In the genomic region with DNA sequence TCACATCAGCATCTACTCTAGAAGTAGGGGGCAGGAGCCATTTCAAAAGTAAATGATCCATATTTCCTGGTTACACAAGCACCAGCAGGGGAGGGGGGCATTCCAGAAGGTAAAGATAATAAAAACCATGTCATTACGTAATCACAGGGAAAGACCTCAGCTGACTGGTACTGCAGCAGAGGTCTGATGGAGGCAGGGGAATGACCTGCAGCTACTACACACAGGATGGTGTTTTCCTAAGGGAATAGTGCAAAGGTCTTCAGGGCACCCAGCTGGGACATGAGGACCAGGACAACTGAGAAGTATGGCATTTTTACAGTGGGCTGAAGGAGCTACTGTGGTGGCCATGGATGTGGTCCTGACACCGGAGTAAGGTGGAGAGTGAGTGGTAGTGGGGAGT, we compare ENCODE assay signal across 24 mouse cellular contexts.
"Had no signal": no experiment of that assay in that cellular context is flagged by ENCODE, and none has a peak within 500 bp of the region (broad histone marks: within the 10 kb centered on the region; RNA-seq: fewer than 3 reads in every experiment).

No protein-coding gene starts in this region.

- H3K36me3 ChIP-seq: heart, embryonic 10.5 days; heart, embryonic 12.5 days; hindbrain, embryonic 10.5 days; hindbrain, embryonic 12.5 days; intestine, embryonic 15.5 days; limb, embryonic 10.5 days; limb, embryonic 12.5 days; liver, embryonic 13.5 days had no signal

- ATAC-seq: hindbrain, embryonic 16.5 days; inflammation-experienced regulatory T-cells, adult 6 months; intestine, embryonic 15.5 days; intestine, postnatal 0 days had no signal

- H3K4me1 ChIP-seq: heart, embryonic 10.5 days; heart, embryonic 12.5 days; hindbrain, embryonic 10.5 days; hindbrain, embryonic 12.5 days; intestine, embryonic 15.5 days; limb, embryonic 10.5 days; limb, embryonic 12.5 days; liver, embryonic 13.5 days had no signal

- H3K4me2 ChIP-seq: heart, embryonic 12.5 days; hindbrain, embryonic 12.5 days; hindbrain, embryonic 14.5 days; intestine, embryonic 15.5 days; limb, embryonic 12.5 days; liver, embryonic 13.5 days had no signal

- H3K27ac ChIP-seq: gastrocnemius, adult 2 months; heart, embryonic 10.5 days; hindbrain, embryonic 10.5 days; hindbrain, embryonic 12.5 days; hindbrain, embryonic 14.5 days; intestine, embryonic 15.5 days; limb, embryonic 10.5 days; limb, embryonic 12.5 days; liver, embryonic 13.5 days had no signal

- DNase-seq: gastrocnemius, adult 2 months; gastrocnemius, postnatal 10 days; gastrocnemius, postnatal 25 days; heart, adult 18-20 months; heart, postnatal 10 days; heart, postnatal 4 days; kidney, adult 18-20 months; kidney, adult 8-10 months; kidney, postnatal 14 days; kidney, postnatal 36 days; layer of hippocampus, adult 9-11 months; layer of hippocampus, postnatal 36 days; liver, embryonic 13.5 days had no signal

- H3K4me3 ChIP-seq: gastrocnemius, adult 2 months; heart, embryonic 10.5 days; heart, embryonic 12.5 days; hindbrain, embryonic 10.5 days; hindbrain, embryonic 12.5 days; intestine, embryonic 15.5 days; limb, embryonic 10.5 days; limb, embryonic 12.5 days; liver, embryonic 13.5 days had no signal

- H3K9ac ChIP-seq: heart, embryonic 12.5 days; hindbrain, embryonic 12.5 days; hindbrain, embryonic 14.5 days; intestine, embryonic 15.5 days; limb, embryonic 12.5 days; liver, embryonic 13.5 days had no signal

- H3K27me3 ChIP-seq: heart, embryonic 12.5 days; hindbrain, embryonic 12.5 days; intestine, embryonic 15.5 days; liver, embryonic 13.5 days had no signal

- H3K9me3 ChIP-seq: heart, embryonic 10.5 days; heart, embryonic 12.5 days; hindbrain, embryonic 10.5 days; hindbrain, embryonic 12.5 days; intestine, embryonic 15.5 days; limb, embryonic 10.5 days; limb, embryonic 12.5 days; liver, embryonic 13.5 days had no signal
